Mouse (Mus musculus): Measurements from ENCODE around the gene Pld1. TPM values are rescaled to one million over a fixed set of nuclear protein-coding genes. Genes with fewer than 3 reads are reported as not detected.

Pld1 gene
- 2.5 TPM for polyA plus RNA-seq (2012; fragmentation: generic; extraction: Trizol)
- long read RNA-seq, experiment 1, partial matches to known transcripts = 0 of 2 reads
- long read RNA-seq, experiment 1, other reads (novel, unspliced or antisense) = 2 of 2 reads
- long read RNA-seq, experiment 2, full-length matches to known transcripts = 1 of 3 reads
- long read RNA-seq, experiment 2, partial matches to known transcripts = 2 of 3 reads
- long read RNA-seq, experiment 2, other reads (novel, unspliced or antisense) = 0 of 3 reads

DNA sequence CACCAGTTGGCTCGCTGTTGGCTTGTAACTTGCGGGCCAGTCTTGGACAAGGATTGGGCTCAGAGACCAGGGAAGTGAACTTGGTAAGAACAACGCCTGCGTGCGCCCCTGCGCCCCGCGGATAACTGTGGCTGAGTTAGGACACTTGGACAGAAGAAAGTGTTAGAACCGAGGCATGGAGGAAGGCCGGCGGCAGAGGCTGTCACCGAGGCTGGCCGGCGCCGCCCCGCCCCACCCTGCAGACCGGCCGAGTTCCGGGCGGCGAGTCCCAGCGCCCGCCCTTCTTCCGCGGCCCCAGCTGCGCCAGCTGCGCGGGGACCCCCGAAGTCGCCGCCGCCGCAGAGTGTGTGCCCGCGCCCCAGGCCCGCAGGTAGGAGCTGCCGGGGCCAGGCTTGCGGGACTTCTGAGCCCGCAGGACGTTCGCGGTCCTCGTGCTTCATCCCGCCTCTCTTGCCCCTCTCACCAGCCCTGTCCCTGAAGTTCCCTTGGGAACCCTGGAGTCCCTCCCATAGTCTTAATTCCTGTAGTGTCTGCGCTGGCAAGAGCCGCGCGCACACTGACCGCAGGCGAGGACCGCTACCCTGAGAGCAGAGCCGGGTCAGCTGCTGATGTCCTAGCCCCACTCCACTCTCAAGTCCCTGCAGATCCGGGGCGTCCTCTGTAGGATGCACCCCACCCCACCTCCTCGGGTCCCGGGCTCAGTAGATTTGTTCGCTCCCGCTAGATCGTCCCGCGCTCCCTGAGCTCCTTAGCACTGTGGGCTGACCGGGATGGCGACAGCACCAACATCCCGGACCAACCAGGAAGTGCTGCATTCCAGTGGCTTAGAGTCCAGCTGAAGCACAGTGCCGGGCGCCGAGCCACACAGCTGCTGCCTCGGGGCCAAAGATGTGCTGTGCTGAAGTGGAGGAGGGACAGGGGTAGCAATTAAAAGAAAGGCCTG is at the start of gene Pld1:
TSS of gene Pld1 (plus strand) at position 315 of the 943 bp plus-strand sequence.
- Histone ChIP-seq H3K36me3 (ENCODE audit: control insufficient read depth, insufficient read depth) (no peaks in the 10 kb centered on the region), H3ac (ENCODE audit: control insufficient read depth, insufficient read length, low read depth) (peak within 1 kb of the TSS; percentile 69), H3K79me2 (ENCODE audit: control insufficient read depth, insufficient read depth) (no peaks in the 10 kb centered on the region), H3K79me3 (ENCODE audit: low read depth) (no peaks in the 10 kb centered on the region), H3K4me3 (ENCODE audit: insufficient read depth, poor library complexity, severe bottlenecking) (peak within 1 kb of the TSS; percentile 34), H3K27me3 (ENCODE audit: control insufficient read depth, insufficient read depth, insufficient read length) (no peaks in the 10 kb centered on the region)
- TF ChIP-seq FOSL1 (IDR thresholded peaks at IDR 0.05; ENCODE audit: insufficient read depth, low read length, poor library complexity, severe bottlenecking) (no peak), USF1 (IDR thresholded peaks at IDR 0.05; ENCODE audit: low read depth) (no peak), MYOG (IDR thresholded peaks at IDR 0.05; ENCODE audit: control insufficient read depth, extremely low read depth, insufficient read length) (no peak), MYOD1 (IDR thresholded peaks at IDR 0.05; ENCODE audit: control insufficient read depth, insufficient read length, low read depth) (peak; percentile 69), MAX (IDR thresholded peaks at IDR 0.05) (peak; percentile 72), CEBPB (IDR thresholded peaks at IDR 0.05; ENCODE audit: low read depth) (no peak), CTCF (IDR thresholded peaks at IDR 0.05; ENCODE audit: control insufficient read depth, insufficient read depth, insufficient read length) (no peak)

- Histone ChIP-seq H3ac (ENCODE audit: control insufficient read depth, insufficient read length, low read depth) (no peak within 1 kb of the TSS), H3K4me3 (ENCODE audit: insufficient read depth, poor library complexity, severe bottlenecking) (no peak within 1 kb of the TSS), H3K79me3 (ENCODE audit: low read depth) (no peaks in the 10 kb centered on the region), H3K36me3 (ENCODE audit: control insufficient read depth, insufficient read depth) (no peaks in the 10 kb centered on the region), H3K27me3 (ENCODE audit: control insufficient read depth, insufficient read depth, insufficient read length) (no peaks in the 10 kb centered on the region), H3K79me2 (ENCODE audit: control insufficient read depth, insufficient read depth) (no peaks in the 10 kb centered on the region)
- no peak for TF ChIP-seq MYOD1 (IDR thresholded peaks at IDR 0.05; ENCODE audit: control insufficient read depth, insufficient read length, low read depth)
These were observed 42.1 kb upstream of the Pld1 start, which contains the start of gene Tmem212 for GRCm38 (mm10) chr3:27896318-27896892. Gene Tmem212, minus strand, starts transcription at chr3:27896368.

- H3K79me2 ChIP-seq (ENCODE audit: control insufficient read depth, insufficient read depth) = no peaks in the 10 kb centered on the region
- no peaks in the 10 kb centered on the region for H3K79me3 ChIP-seq (ENCODE audit: low read depth)
- no peak overlapping the region for H3K4me3 ChIP-seq (ENCODE audit: insufficient read depth, poor library complexity, severe bottlenecking)
- H3K27me3 ChIP-seq (ENCODE audit: control insufficient read depth, insufficient read depth, insufficient read length) = no peaks in the 10 kb centered on the region
- TF ChIP-seq USF1 (IDR thresholded peaks at IDR 0.05; ENCODE audit: low read depth) = no peak
- no peak for TF ChIP-seq CTCF (IDR thresholded peaks at IDR 0.05; ENCODE audit: control insufficient read depth, insufficient read depth, insufficient read length)
- no peak for TF ChIP-seq MYOD1 (IDR thresholded peaks at IDR 0.05; ENCODE audit: control insufficient read depth, insufficient read length, low read depth)
- H3ac ChIP-seq (ENCODE audit: control insufficient read depth, insufficient read length, low read depth) = no peak overlapping the region
- H3K36me3 ChIP-seq (ENCODE audit: control insufficient read depth, insufficient read depth) = no peaks in the 10 kb centered on the region
These were observed 40.3 kb upstream of the Pld1 start for GRCm38 (mm10) chr3:27898178-27898577.

DNA sequence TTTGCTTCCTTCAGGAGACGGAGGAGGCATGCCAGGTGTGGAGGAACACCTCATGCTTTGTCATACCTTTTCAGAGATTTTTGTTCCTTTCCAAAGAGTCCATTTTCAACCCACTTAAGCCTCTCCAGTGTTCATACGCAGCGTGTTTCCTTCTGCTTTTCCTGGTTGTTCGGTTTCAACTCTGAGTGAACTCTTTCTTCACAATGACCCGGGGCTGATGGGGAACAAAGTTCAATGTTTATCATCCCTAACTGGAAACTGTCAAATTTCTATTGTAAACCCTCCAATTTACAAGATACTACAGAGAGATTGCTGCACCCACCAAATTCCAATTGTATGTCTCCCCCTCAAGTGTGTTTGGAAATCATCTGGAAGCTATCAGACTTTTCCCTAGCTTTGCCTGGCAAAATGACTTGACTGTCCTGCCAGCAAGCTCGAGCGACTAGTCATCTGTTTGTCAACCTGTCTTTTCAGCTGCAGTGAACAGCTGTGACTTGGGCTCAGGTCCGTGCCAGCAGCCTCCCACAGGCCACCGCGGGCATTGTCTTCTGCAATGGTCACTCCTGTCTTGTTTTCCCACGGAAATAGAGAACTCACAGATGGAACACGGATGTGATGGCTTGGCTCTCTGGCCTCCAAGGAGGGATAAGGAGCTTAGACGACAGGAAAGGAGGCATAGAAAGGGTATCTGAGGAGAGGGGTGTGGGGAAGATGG is 39.3 kb upstream of the Pld1 start:
- TF ChIP-seq MYOG (IDR thresholded peaks at IDR 0.05; ENCODE audit: control insufficient read depth, extremely low read depth, insufficient read length) (no peak), MYOD1 (IDR thresholded peaks at IDR 0.05; ENCODE audit: control insufficient read depth, insufficient read length, low read depth) (peak; percentile 60), CEBPB (IDR thresholded peaks at IDR 0.05; ENCODE audit: low read depth) (no peak), MAX (IDR thresholded peaks at IDR 0.05) (no peak), USF1 (IDR thresholded peaks at IDR 0.05; ENCODE audit: low read depth) (no peak), CTCF (IDR thresholded peaks at IDR 0.05; ENCODE audit: control insufficient read depth, insufficient read depth, insufficient read length) (no peak), FOSL1 (IDR thresholded peaks at IDR 0.05; ENCODE audit: insufficient read depth, low read length, poor library complexity, severe bottlenecking) (no peak)
- no peaks in the 10 kb centered on the region for H3K36me3 ChIP-seq (ENCODE audit: control insufficient read depth, insufficient read depth)
- no peaks in the 10 kb centered on the region for H3K79me3 ChIP-seq (ENCODE audit: low read depth)
- H3K27me3 ChIP-seq (ENCODE audit: control insufficient read depth, insufficient read depth, insufficient read length) = no peaks in the 10 kb centered on the region
- H3K79me2 ChIP-seq (ENCODE audit: control insufficient read depth, insufficient read depth) = no peaks in the 10 kb centered on the region
- H3ac ChIP-seq (ENCODE audit: control insufficient read depth, insufficient read length, low read depth) = no peak overlapping the region
- no peak overlapping the region for H3K4me3 ChIP-seq (ENCODE audit: insufficient read depth, poor library complexity, severe bottlenecking)

DNA sequence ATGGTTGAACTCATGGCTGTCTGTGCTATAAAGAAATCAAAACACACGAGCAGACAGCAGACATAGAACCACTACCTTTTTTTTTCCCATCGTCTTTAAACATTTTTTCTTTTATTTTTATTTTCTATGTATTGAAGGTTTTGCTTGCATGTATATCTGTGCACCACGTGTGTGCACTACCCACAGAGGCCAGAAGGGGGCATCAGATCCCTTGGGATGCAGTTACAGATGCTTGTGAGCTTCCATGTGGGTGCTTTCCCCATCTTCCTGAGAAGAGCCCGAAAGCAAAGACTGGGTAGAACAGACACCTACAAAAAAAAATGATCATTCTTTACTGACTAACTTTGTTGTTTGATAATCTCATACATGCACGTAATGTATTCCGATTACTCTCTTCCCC is 36.6 kb upstream of the Pld1 start:
- no peaks in the 10 kb centered on the region for H3K27me3 ChIP-seq (ENCODE audit: control insufficient read depth, insufficient read depth, insufficient read length)
- H3ac ChIP-seq (ENCODE audit: control insufficient read depth, insufficient read length, low read depth) = no peak overlapping the region
- H3K4me3 ChIP-seq (ENCODE audit: insufficient read depth, poor library complexity, severe bottlenecking) = no peak overlapping the region
- no peak for TF ChIP-seq MAX (IDR thresholded peaks at IDR 0.05)
- no peak for TF ChIP-seq USF1 (IDR thresholded peaks at IDR 0.05; ENCODE audit: low read depth)
- no peaks in the 10 kb centered on the region for H3K36me3 ChIP-seq (ENCODE audit: control insufficient read depth, insufficient read depth)
- H3K79me3 ChIP-seq (ENCODE audit: low read depth) = no peaks in the 10 kb centered on the region
- H3K79me2 ChIP-seq (ENCODE audit: control insufficient read depth, insufficient read depth) = no peaks in the 10 kb centered on the region
